Mouse (Mus musculus) ES-Bruce4 (cell line): Measurements from ENCODE around the gene Itgb3.

Experiments used
- CTCF ChIP-seq: IDR thresholded peaks from one replicate; pipeline ENCODE4 v1.8.1; 2011; ENCODE audit warnings: low read depth, low read length
- POLR2A ChIP-seq: IDR thresholded peaks from one replicate; pipeline ENCODE4 v1.8.1; 2011; ENCODE audit warnings: low read length; ENCODE audit not compliant: insufficient read depth

DNA sequence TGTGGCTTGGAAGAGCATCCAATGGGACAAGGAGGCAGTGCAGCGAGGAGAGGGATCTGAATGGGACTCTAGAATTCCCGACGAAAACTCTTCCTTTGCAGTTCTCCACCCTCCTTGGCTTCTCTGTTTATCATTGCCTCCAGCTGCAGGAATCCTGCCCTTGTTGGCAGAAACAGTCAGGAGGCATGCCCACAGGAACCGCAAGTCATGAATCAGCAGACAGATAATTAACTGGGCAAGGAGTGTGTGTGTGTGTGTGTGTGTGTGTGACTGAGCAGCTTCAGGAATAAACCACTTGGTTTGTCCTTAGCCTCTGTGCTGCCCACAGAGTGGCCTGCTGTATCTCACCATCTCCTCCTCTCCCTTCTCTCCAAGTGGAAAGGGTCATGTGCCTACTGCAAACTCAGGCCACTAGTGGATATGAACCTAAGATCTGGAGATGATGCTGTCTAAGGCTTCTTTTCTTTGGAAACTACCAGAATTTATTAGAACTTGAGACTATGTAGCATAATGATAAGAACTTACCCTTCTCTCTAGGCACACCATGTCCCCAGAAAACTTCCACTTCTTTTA is 3.9 kb downstream of the Itgb3 start:
- TF ChIP-seq CTCF (no peak), POLR2A (no peak)
